Mouse (Mus musculus) kidney, embryonic 16.5 days (tissue): ENCODE results near the gene Gm13289. TPM values are rescaled to one million over a fixed set of nuclear protein-coding genes. Genes with fewer than 3 reads are reported as not detected.
"Not testable (repeated sequence)": the region's sequence is repeated elsewhere in the genome, so short reads cannot be mapped to it uniquely, and the experiment has no call there.

Experiments used
- ATAC-seq: fragments of 200-750 bp; cut with Nextera tagmentation; 2 replicates; pipeline ENCODE4 v1.8.0; 2017; ENCODE audit warnings: moderate TSS enrichment; ENCODE audit not compliant: low FRiP score, low TSS enrichment
- H3K27ac ChIP-seq: fragments of 300-500 bp; sonication (generic); 2 replicates; pipeline ENCODE4 v1.5.1; 2014; ENCODE audit warnings: low read length
- H3K27me3 ChIP-seq: fragments of 300-500 bp; sonication (generic); 2 replicates; pipeline ENCODE4 v1.6.1; 2014; ENCODE audit warnings: low read length, control low read depth, mixed read lengths; ENCODE audit not compliant: insufficient read depth
- H3K36me3 ChIP-seq: fragments of 300-500 bp; sonication (generic); 2 replicates; pipeline ENCODE4 v1.6.1; 2014; ENCODE audit warnings: low read length, control low read depth, mixed read lengths; ENCODE audit not compliant: insufficient read depth
- H3K4me1 ChIP-seq: fragments of 300-500 bp; sonication (generic); 2 replicates; pipeline ENCODE4 v1.6.1; 2014; ENCODE audit warnings: low read length, control low read depth, mixed read lengths; ENCODE audit not compliant: insufficient read depth
- H3K4me2 ChIP-seq: fragments of 300-500 bp; sonication (generic); replicated peaks from 2 replicates; pipeline ENCODE4 v1.6.1; 2014; ENCODE audit warnings: low read depth, low read length
- H3K4me3 ChIP-seq: fragments of 300-500 bp; sonication (generic); 2 replicates; pipeline ENCODE4 v1.5.1; 2014; ENCODE audit warnings: mild to moderate bottlenecking, low read length
- H3K9ac ChIP-seq: fragments of 300-500 bp; sonication (generic); replicated peaks from 2 replicates; pipeline ENCODE4 v1.6.1; 2014; ENCODE audit warnings: low read length
- H3K9me3 ChIP-seq: fragments of 300-500 bp; sonication (generic); 2 replicates; pipeline ENCODE4 v1.6.1; 2016; ENCODE audit warnings: low read length, control low read depth
- WGBS: fragments of 180-500 bp; shearing (Covaris S2); extraction: QIAGEN DNeasy Blood & Tissue Kit; methylation state at CpG from one replicate; pipeline ENCODE4 v1.1.7; 2014; 5-methylcytosine and 5-hydroxymethylcytosine counted together
- polyA plus RNA-seq: library from polyadenylated mRNA; unstranded; fragments of >200 nt; fragmentation: Nextera tagmentation; extraction: Ambion mirVana; gene quantifications from 2 replicates; pipeline ENCODE4 v1.2.1, GENCODE M21; 2015

The Gm13289 gene
- polyA plus RNA-seq, 1 experiment from 2014 or later, result not detected

DNA sequence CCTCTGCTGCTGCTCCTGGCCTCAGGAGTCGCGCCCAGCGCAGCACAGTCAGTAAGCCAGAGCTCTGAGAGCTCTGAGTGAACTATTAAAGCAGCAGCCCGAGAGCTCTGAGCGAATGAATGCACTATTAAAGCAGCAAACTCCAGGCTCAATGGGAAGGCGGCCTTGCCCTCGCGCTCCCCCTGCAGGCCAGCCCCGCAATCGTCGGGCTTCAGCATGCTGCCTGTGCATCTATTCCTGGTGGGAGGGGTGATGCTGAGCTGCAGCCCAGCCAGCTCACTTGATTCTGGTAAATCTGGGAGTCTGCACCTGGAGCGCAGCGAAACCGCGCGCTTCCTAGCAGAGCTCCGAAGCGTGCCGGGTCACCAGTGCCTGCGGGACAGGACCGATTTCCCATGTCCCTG lies 19.1 kb upstream of the Gm13289 start:
- under 1% methylated on average over 11 of the region's 21 CpGs for WGBS
- peak overlapping the region; percentile 77 for H3K4me2 ChIP-seq
- H3K36me3 ChIP-seq, H3K27me3 ChIP-seq, H3K9me3 ChIP-seq, H3K4me1 ChIP-seq: not testable (repeated sequence)
- H3K9ac ChIP-seq, result peak overlapping the region; percentile 76
- peak overlapping the region; percentile 57 for H3K4me3 ChIP-seq
- peak; percentile 100 for ATAC-seq
- peak overlapping the region; percentile 97 for H3K27ac ChIP-seq

DNA sequence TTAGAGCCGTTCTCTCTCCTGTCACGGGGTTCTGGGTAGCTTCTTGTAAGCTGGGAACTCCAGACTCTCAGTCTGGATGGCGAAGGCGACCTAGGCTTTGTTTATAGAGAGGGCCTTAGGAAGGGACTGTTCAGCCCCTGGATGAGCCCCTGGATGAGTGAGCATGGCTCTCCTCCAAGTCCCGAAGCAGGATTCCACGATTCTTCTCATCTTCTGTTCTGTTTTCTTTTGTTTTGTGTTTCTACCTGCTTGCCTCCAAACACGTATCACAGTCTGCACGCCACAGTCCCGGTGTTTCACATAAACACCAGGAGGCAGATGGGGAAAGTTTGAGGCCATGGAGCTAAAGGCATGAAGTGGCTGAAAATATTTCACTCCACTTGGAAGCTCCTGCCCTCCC lies 18.0 kb upstream of the Gm13289 start:
- 78% methylated on average over 8 of the region's 9 CpGs for WGBS
- H3K4me3 ChIP-seq, ATAC-seq, H3K4me2 ChIP-seq, H3K27ac ChIP-seq, H3K4me1 ChIP-seq, H3K9me3 ChIP-seq, H3K9ac ChIP-seq, H3K36me3 ChIP-seq, H3K27me3 ChIP-seq: not testable (repeated sequence)

GRCm38 (mm10) chr4:88759610-88760268 lies 17.0 kb upstream of the Gm13289 start, which contains the start of gene Gm13283:
Gene Gm13283, plus strand, starts transcription at chr4:88760119.
- not testable (repeated sequence) for H3K36me3 ChIP-seq, ATAC-seq, H3K27me3 ChIP-seq, H3K27ac ChIP-seq, H3K4me1 ChIP-seq, H3K9ac ChIP-seq, H3K9me3 ChIP-seq
- Histone ChIP-seq H3K4me3 (peak within 1 kb of the TSS; percentile 32), H3K4me2 (peak within 1 kb of the TSS; percentile 42)
- 23% methylated on average over 6 of the region's 14 CpGs for WGBS

GRCm38 (mm10) chr4:88760431-88760830 lies 16.3 kb upstream of the Gm13289 start:
- H3K9me3 ChIP-seq, H3K4me1 ChIP-seq, H3K36me3 ChIP-seq, H3K9ac ChIP-seq, H3K27me3 ChIP-seq, ATAC-seq, H3K27ac ChIP-seq: not testable (repeated sequence)
- under 1% methylated on average over 25 of the region's 28 CpGs for WGBS
- Histone ChIP-seq H3K4me2 (peak overlapping the region; percentile 42), H3K4me3 (peak overlapping the region; percentile 32)

- not testable (repeated sequence) for H3K9ac ChIP-seq, H3K36me3 ChIP-seq, ATAC-seq, H3K9me3 ChIP-seq, H3K27ac ChIP-seq, H3K27me3 ChIP-seq, H3K4me1 ChIP-seq, H3K4me2 ChIP-seq, H3K4me3 ChIP-seq
- 66% methylated on average over 6 of the region's 8 CpGs for WGBS
These were observed 14.9 kb upstream of the Gm13289 start for GRCm38 (mm10) chr4:88761776-88762175.

GRCm38 (mm10) chr4:88762341-88762740 lies 14.4 kb upstream of the Gm13289 start:
- 67% methylated on average over 7 of the region's 9 CpGs for WGBS
- not testable (repeated sequence) for H3K27ac ChIP-seq

DNA sequence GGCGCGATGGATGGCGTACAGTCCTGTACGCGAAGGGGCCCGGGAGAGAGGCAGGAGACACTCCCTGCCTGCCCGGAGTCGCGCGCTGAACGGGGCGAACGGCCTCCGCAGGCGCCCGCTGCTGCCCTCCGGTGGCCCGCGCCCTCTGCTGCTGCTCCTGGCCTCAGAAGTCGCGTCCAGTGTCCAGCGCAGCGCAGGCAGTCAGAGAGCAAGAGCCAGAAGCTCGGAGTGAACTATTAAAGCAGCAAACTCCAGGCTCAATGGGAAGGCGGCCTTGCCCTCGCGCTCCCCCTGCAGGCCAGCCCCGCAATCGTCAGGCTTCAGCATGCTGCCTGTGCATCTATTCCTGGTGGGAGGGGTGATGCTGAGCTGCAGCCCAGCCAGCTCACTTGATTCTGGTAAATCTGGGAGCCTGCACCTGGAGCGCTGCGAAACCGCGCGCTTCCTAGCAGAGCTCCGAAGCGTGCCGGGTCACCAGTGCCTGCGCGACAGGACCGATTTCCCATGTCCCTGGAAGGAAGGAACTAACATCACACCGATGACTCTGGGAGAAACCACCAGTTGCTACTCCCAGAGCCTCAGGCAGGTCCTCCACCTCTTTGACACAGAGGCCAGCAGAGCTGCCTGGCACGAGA lies 13.2 kb upstream of the Gm13289 start:
- Histone ChIP-seq H3K9ac (0 out of 2 replicates have a peak overlapping the region, but pooled peaks have one; percentile 41), H3K4me3 (peak overlapping the region; percentile 27), H3K4me2 (peak overlapping the region; percentile 39)
- WGBS, result 2% methylated on average over 25 of the region's 42 CpGs
- not testable (repeated sequence) for H3K4me1 ChIP-seq, ATAC-seq, H3K27me3 ChIP-seq, H3K27ac ChIP-seq, H3K9me3 ChIP-seq, H3K36me3 ChIP-seq

More at GRCm38 (mm10) chr4:88762341-88762740, 14.4 kb upstream of the Gm13289 start:
- H3K36me3 ChIP-seq, H3K9ac ChIP-seq, H3K27me3 ChIP-seq, H3K9me3 ChIP-seq, H3K4me2 ChIP-seq, ATAC-seq, H3K4me3 ChIP-seq, H3K4me1 ChIP-seq: not testable (repeated sequence)

DNA sequence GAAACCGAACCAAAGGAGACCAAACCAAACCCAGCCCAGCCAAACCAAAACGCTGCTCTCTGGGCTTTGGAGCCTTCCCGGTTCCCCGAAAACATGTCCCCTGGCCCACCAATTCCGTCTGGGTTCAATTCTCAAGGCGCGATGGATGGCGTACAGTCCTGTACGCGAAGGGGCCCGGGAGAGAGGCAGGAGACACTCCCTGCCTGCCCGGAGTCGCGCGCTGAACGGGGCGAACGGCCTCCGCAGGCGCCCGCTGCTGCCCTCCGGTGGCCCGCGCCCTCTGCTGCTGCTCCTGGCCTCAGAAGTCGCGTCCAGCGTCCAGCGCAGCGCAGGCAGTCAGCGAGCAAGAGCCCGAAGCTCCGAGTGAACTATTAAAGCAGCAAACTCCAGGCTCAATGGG lies 3.2 kb upstream of the Gm13289 start, which contains the start of gene Gm13290:
Gene Gm13290 (plus strand): TSS at position 301 of the 400 bp plus-strand sequence.
- not testable (repeated sequence) for H3K9me3 ChIP-seq, H3K4me3 ChIP-seq, H3K36me3 ChIP-seq, H3K4me2 ChIP-seq, H3K27ac ChIP-seq, H3K9ac ChIP-seq, H3K27me3 ChIP-seq, ATAC-seq, H3K4me1 ChIP-seq
- no CpG with 5 or more reads among the region's 32 CpGs for WGBS

DNA sequence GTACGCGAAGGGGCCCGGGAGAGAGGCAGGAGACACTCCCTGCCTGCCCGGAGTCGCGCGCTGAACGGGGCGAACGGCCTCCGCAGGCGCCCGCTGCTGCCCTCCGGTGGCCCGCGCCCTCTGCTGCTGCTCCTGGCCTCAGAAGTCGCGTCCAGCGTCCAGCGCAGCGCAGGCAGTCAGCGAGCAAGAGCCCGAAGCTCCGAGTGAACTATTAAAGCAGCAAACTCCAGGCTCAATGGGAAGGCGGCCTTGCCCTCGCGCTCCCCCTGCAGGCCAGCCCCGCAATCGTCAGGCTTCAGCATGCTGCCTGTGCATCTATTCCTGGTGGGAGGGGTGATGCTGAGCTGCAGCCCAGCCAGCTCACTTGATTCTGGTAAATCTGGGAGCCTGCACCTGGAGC lies 2.8 kb downstream of the Gm13289 start, which contains the start of gene Gm13272:
Gene Gm13272 (plus strand): TSS at position 301 of the 400 bp plus-strand sequence.
- H3K9ac ChIP-seq, H3K4me2 ChIP-seq, H3K9me3 ChIP-seq, H3K4me3 ChIP-seq, H3K27ac ChIP-seq, H3K4me1 ChIP-seq, ATAC-seq, H3K27me3 ChIP-seq, H3K36me3 ChIP-seq: not testable (repeated sequence)
- WGBS, result no CpG with 5 or more reads among the region's 29 CpGs

DNA sequence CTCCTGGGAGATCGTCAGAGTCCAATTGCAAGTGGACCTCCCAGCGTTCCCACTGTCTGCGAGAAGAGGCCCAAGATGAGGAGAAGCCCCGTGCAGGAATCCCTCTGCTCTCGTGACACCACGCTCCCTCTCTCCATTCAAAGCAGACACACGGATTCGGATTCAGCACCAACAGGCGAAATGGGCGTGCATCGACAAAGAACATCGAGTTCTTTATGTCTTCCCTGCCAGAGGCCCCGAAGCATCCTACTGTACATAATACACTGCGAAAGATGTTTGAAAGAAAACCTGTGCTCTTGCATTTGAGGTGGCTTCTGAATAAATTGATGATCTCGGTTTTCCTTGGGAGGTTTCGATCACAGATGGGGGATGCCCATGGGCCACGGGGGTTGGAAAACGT lies 3.6 kb downstream of the Gm13289 start:
- not testable (repeated sequence) for ATAC-seq, H3K4me1 ChIP-seq, H3K27me3 ChIP-seq, H3K4me3 ChIP-seq, H3K4me2 ChIP-seq, H3K9ac ChIP-seq, H3K36me3 ChIP-seq, H3K27ac ChIP-seq, H3K9me3 ChIP-seq
- 52% methylated on average over 14 of the region's 18 CpGs for WGBS
